Mouse (Mus musculus) midbrain, postnatal 0 days (tissue): ENCODE data around the gene Tbx19. TPM values are rescaled to one million over a fixed set of nuclear protein-coding genes. Genes with fewer than 3 reads are reported as not detected.

Experiments
- ATAC-seq: fragments of 200-750 bp; cut with Nextera tagmentation; 2 replicates; pipeline ENCODE4 v1.8.0; 2017; ENCODE audit warnings: moderate number of reproducible peaks, mild to moderate bottlenecking, moderate TSS enrichment, moderate library complexity; ENCODE audit not compliant: low FRiP score
- DNase-seq: peaks from one replicate; pipeline ENCODE4 v3.0.0-alpha.2; 2015; ENCODE audit warnings: low spot score
- H3K27ac ChIP-seq: fragments of 300-500 bp; sonication (generic); 2 replicates; pipeline ENCODE4 v1.5.1; 2014; ENCODE audit warnings: low read depth, mild to moderate bottlenecking, low read length, mixed read lengths
- H3K27me3 ChIP-seq: fragments of 300-500 bp; sonication (generic); 2 replicates; pipeline ENCODE4 v1.6.1; 2014; ENCODE audit warnings: low read length, control low read depth, mixed read lengths; ENCODE audit not compliant: insufficient read depth
- H3K36me3 ChIP-seq: fragments of 300-500 bp; sonication (generic); 2 replicates; pipeline ENCODE4 v1.6.1; 2014; ENCODE audit warnings: low read length, control low read depth, mixed read lengths; ENCODE audit not compliant: insufficient read depth
- H3K4me1 ChIP-seq: fragments of 300-500 bp; sonication (generic); 2 replicates; pipeline ENCODE4 v1.6.1; 2014; ENCODE audit warnings: mild to moderate bottlenecking, control low read depth, antibody characterized with exemption, low read length, mixed read lengths; ENCODE audit not compliant: insufficient read depth
- H3K4me2 ChIP-seq: fragments of 300-500 bp; sonication (generic); 2 replicates; pipeline ENCODE4 v1.6.1; 2014; ENCODE audit warnings: low read depth, mild to moderate bottlenecking, low read length, mixed read lengths; ENCODE audit not compliant: poor library complexity, severe bottlenecking
- H3K4me3 ChIP-seq: fragments of 300-500 bp; sonication (generic); 2 replicates; pipeline ENCODE4 v1.5.1; 2014; ENCODE audit warnings: low read depth, mild to moderate bottlenecking, low read length, moderate library complexity
- H3K9ac ChIP-seq: fragments of 300-500 bp; sonication (generic); replicated peaks from 2 replicates; pipeline ENCODE4 v1.6.1; 2014; ENCODE audit warnings: mild to moderate bottlenecking, low read length, moderate library complexity, mixed read lengths; ENCODE audit not compliant: poor library complexity, severe bottlenecking
- H3K9me3 ChIP-seq: fragments of 300-500 bp; sonication (generic); 2 replicates; pipeline ENCODE4 v1.6.1; 2016; ENCODE audit warnings: low read length, control low read depth
- CTCF ChIP-seq: IDR thresholded peaks from 2 replicates; pipeline ENCODE4 v1.5.1; 2016; ENCODE audit warnings: antibody characterized with exemption, mild to moderate bottlenecking
- WGBS: fragments of 180-500 bp; shearing (Covaris S2); extraction: QIAGEN DNeasy Blood & Tissue Kit; methylation state at CpG from one replicate; pipeline ENCODE4 v1.1.7; 2014; 5-methylcytosine and 5-hydroxymethylcytosine counted together
- polyA plus RNA-seq: library from polyadenylated mRNA; unstranded; fragments of >200 nt; fragmentation: Nextera tagmentation; extraction: Ambion mirVana; gene quantifications from 2 replicates; pipeline ENCODE4 v1.2.1, GENCODE M21; 2015
- total RNA-seq: library from RNA; depleted of rRNA; stranded (reverse); fragments of >200 nt; gene quantifications from 2 replicates; pipeline ENCODE4 v1.2.3, GENCODE M21; 2014; rRNA removed

Tbx19 gene
- total RNA-seq (0.19 TPM in 1 of 2 replicates, not detected in the other), polyA plus RNA-seq (0.10 and 0.26 TPM in 2 replicates)

DNA sequence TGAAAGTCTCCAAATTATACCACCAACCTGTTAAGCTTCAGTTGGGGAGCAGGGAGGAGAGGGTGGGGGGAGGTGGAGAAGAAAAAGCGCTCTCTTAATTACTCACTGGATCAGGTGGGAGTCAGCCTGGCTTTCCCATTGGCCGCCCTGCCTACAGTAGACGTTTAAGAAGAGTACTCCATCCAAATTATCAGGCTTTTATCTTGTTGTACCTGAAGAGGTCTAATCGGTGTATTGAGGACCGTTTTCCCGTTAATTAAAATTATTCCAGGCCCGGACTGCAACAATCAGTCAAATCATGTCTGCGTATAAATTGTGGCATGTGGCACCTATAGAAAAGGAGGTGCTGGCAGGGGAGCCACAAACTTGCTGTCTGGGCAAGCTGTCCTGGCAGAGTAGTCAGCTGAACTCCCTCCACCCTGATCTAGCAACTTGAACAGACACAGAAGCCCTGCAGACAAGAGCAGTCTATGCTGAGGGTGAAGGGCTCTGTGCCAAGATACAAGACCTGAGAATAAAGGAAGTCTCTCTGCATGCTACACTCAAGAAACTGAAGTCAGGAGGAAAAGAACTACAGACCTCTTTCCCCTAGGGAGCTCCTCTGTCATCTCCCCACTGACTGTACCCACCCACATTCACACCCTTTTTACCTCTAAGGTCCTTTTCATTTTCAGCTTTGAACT, at the start of gene Tbx19:
Tbx19 (minus strand) TSS at position 51 of the 683 bp plus-strand sequence.
- 87% methylated on average over 8 of the region's 8 CpGs for WGBS
- no peak within 1 kb of the TSS for H3K27ac ChIP-seq
- H3K9ac ChIP-seq: no peak within 1 kb of the TSS
- DNase-seq (peak; percentile 19), ATAC-seq (no peak)
- H3K4me2 ChIP-seq: no peak within 1 kb of the TSS
- H3K36me3 ChIP-seq: no peaks in the 10 kb centered on the region
- H3K27me3 ChIP-seq: no peaks in the 10 kb centered on the region
- H3K9me3 ChIP-seq: no peaks in the 10 kb centered on the region
- no peak within 1 kb of the TSS for H3K4me3 ChIP-seq
- H3K4me1 ChIP-seq: no peaks in the 10 kb centered on the region
- TF ChIP-seq CTCF: no peak

DNA sequence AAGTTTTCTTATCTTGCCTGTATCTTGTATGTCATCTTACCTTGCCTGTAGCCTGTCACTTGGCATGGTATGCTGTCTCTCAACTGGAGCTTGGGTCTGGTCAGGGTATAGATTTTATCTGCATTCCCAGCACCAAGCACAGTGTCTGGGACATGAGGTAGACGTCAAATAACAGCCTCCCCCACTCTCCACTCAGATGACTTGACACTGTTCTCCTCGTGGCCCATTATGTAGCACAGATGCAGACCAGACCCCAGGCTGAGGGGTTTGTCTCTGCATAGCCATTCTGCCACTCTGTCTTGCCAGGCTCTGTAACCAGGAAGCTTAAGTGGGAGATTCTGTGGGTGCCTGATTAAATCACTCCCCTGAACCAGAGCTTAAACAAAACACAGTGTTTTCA, 45.0 kb upstream of the Tbx19 start:
- TF ChIP-seq CTCF: no peak
- H3K4me2 ChIP-seq: no peak overlapping the region
- WGBS: 46% methylated on average over 2 of the region's 2 CpGs
- H3K4me3 ChIP-seq: no peak overlapping the region
- DNase-seq: no peak
- no peaks in the 10 kb centered on the region for H3K9me3 ChIP-seq
- H3K27me3 ChIP-seq: no peaks in the 10 kb centered on the region
- H3K9ac ChIP-seq: no peak overlapping the region
- no peak overlapping the region for H3K27ac ChIP-seq
- no peaks in the 10 kb centered on the region for H3K36me3 ChIP-seq
- ATAC-seq: no peak
- H3K4me1 ChIP-seq: no peaks in the 10 kb centered on the region

DNA sequence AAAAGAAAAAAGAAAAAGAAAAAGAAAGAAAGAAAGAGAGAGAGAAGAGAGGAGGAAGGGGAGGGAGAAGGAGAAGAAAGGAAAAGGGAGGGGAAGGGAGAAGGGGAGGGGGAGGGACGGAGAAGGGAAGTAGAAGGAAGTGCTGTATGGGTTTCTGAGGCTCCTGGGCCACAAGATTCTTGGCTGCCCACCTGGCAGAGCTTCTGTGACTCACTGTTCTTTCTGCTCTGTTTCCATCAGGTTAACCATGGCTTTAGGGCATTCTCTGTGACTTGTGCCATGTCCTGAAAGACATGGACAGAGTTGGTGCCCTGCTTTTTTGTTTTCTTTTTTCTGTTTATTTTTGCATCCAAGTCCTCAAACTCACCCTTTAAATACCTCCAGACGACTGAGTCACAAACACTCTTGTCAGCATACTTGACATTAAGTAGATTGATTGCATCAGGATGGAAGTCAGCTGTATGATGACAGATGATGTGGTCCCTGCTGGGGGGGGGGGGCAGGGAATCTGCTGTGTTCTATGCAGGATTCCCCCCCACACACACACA, 43.0 kb upstream of the Tbx19 start:
- ATAC-seq: no peak

DNA sequence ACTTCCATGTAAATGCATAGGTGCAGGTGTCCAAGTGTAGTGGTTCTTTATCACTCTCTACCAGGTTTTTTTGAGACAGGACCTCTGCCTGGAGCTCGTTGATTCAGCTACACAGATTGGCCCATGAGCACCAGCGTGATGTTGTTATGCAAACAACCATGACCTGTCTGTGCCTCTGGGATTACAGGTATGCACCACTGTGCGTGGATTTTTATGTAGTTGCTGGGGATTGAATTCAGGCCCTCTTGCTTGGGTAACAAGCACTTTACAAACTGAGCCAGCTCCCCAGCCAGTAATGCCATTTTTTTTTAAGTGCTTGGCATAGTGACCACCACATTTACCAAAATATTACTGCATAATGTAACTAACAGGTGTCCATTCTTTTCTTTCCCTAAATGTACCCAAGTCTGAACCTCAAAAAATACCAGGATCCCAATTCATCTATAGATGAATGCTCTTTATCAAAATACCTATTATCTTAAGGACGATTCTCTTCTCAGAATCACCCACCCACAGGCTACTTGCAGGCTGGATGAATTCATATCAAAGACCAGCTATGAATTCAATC, 41.0 kb upstream of the Tbx19 start:
- Histone ChIP-seq H3K4me3 (no peak overlapping the region), H3K27me3 (no peaks in the 10 kb centered on the region), H3K9me3 (no peaks in the 10 kb centered on the region), H3K4me1 (no peaks in the 10 kb centered on the region), H3K4me2 (no peak overlapping the region), H3K27ac (no peak overlapping the region), H3K36me3 (no peaks in the 10 kb centered on the region), H3K9ac (no peak overlapping the region)
- 81% methylated on average over 4 of the region's 4 CpGs for WGBS
- DNase-seq (no peak), ATAC-seq (no peak)
- TF ChIP-seq CTCF: no peak

More for the DNA sequence above, 43.0 kb upstream of the Tbx19 start:
- Histone ChIP-seq H3K9ac (no peak overlapping the region), H3K9me3 (no peaks in the 10 kb centered on the region), H3K4me2 (no peak overlapping the region), H3K27ac (no peak overlapping the region), H3K27me3 (no peaks in the 10 kb centered on the region), H3K36me3 (no peaks in the 10 kb centered on the region), H3K4me3 (no peak overlapping the region), H3K4me1 (no peaks in the 10 kb centered on the region)
- WGBS: 70% methylated on average over 2 of the region's 2 CpGs
- DNase-seq: no peak
- no peak for TF ChIP-seq CTCF

DNA sequence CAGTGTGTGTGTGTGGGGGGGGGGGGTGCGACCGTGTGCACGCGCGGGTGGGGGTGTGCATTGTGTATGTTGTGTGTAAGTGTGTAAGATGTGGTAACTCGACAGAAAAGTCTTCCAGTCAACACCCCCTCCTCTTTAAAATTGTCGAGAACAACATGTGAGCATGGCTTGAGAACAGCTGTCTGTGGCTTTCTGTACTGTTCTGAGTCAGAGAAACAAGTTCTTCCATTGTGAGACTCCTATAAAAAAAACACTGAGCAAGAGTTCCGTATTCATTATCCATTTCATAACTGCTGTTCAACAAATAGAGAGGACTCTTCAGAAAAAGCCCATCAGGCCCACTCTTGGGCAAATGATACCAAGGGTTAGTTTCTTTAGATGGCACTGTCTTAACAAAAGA, 40.2 kb upstream of the Tbx19 start:
- WGBS: 84% methylated on average over 8 of the region's 8 CpGs
- no peaks in the 10 kb centered on the region for H3K27me3 ChIP-seq
- no peak overlapping the region for H3K9ac ChIP-seq
- H3K36me3 ChIP-seq: no peaks in the 10 kb centered on the region
- TF ChIP-seq CTCF: no peak
- no peaks in the 10 kb centered on the region for H3K4me1 ChIP-seq
- no peak overlapping the region for H3K27ac ChIP-seq
- no peaks in the 10 kb centered on the region for H3K9me3 ChIP-seq
- DNase-seq: no peak
- H3K4me3 ChIP-seq: no peak overlapping the region
- H3K4me2 ChIP-seq: no peak overlapping the region
- no peak for ATAC-seq

DNA sequence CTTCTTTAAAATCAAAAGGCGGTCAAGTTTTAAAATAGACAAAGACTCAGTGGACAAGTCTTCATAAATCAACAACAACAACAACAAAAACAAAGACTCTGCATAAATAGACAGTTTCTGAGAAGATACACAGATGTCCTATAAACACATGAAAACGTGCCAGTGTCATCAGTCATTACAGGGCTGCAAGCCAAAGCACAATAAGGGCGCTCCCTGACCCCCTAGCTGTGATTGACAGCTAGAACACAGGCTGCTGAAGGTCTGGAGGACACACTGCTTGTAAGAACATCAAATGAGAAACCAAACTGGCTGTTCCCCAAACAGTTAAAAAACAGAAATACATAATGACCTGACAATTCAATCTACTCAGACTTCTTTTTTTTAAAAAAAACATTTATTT, 39.1 kb upstream of the Tbx19 start:
- no peak overlapping the region for H3K9ac ChIP-seq

More for the DNA sequence above, 39.1 kb upstream of the Tbx19 start:
- H3K36me3 ChIP-seq: no peaks in the 10 kb centered on the region
- WGBS: 79% methylated on average over 3 of the region's 3 CpGs
- DNase-seq (no peak), ATAC-seq (no peak)
- H3K9me3 ChIP-seq: no peaks in the 10 kb centered on the region
- H3K27ac ChIP-seq: no peak overlapping the region
- H3K27me3 ChIP-seq: no peaks in the 10 kb centered on the region
- no peaks in the 10 kb centered on the region for H3K4me1 ChIP-seq
- H3K4me2 ChIP-seq: no peak overlapping the region
- TF ChIP-seq CTCF: no peak
- H3K4me3 ChIP-seq: no peak overlapping the region
